Mouse (Mus musculus): ENCODE data around the gene Bckdha.

Gene Bckdha

GRCm38 (mm10) chr7:25681341-25682231 is 22.8 kb upstream of the Bckdha start:
- no peak for DNase-seq (ENCODE audit: low read depth, low spot score)

- peak; percentile 97 for DNase-seq (ENCODE audit: low read depth, low spot score)
Measured at GRCm38 (mm10) chr7:25680514-25681258, 21.9 kb upstream of the Bckdha start, which contains the start of gene B9d2. B9d2 (plus strand) TSS chr7:25680780.

GRCm38 (mm10) chr7:25679971-25680370 is 21.2 kb upstream of the Bckdha start:
- peak; percentile 55 for DNase-seq (ENCODE audit: low read depth, low spot score)

- no peak for DNase-seq (ENCODE audit: low read depth, low spot score)
Measured at GRCm38 (mm10) chr7:25677013-25677412, 18.2 kb upstream of the Bckdha start.

GRCm38 (mm10) chr7:25676085-25676781 is 17.5 kb upstream of the Bckdha start:
- no peak for DNase-seq (ENCODE audit: low read depth, low spot score)

- no peak for DNase-seq (ENCODE audit: low read depth, low spot score)
Measured at GRCm38 (mm10) chr7:25675405-25675804, 16.6 kb upstream of the Bckdha start.

GRCm38 (mm10) chr7:25674719-25675300 is 16.0 kb upstream of the Bckdha start, which contains the start of gene Tmem91:
Tmem91 (minus strand) TSS chr7:25675166.
- no peak for DNase-seq (ENCODE audit: low read depth, low spot score)

- DNase-seq (ENCODE audit: low read depth, low spot score) = no peak
Measured at GRCm38 (mm10) chr7:25674297-25674696, 15.5 kb upstream of the Bckdha start.

GRCm38 (mm10) chr7:25672442-25672841 is 13.7 kb upstream of the Bckdha start:
- peak; percentile 70 for DNase-seq (ENCODE audit: low read depth, low spot score)

- no peak for DNase-seq (ENCODE audit: low read depth, low spot score)
Measured at GRCm38 (mm10) chr7:25671686-25672085, 12.9 kb upstream of the Bckdha start.

- peak; percentile 55 for DNase-seq (ENCODE audit: low read depth, low spot score)
Measured at GRCm38 (mm10) chr7:25670096-25670495, 11.3 kb upstream of the Bckdha start.

GRCm38 (mm10) chr7:25669631-25670030 is 10.8 kb upstream of the Bckdha start:
- DNase-seq (ENCODE audit: low read depth, low spot score) = peak; percentile 90

GRCm38 (mm10) chr7:25669158-25669557 is 10.4 kb upstream of the Bckdha start:
- DNase-seq (ENCODE audit: low read depth, low spot score) = peak; percentile 71

GRCm38 (mm10) chr7:25666381-25666780 is 7.6 kb upstream of the Bckdha start:
- no peak for DNase-seq (ENCODE audit: low read depth, low spot score)

- DNase-seq (ENCODE audit: low read depth, low spot score) = no peak
Measured at GRCm38 (mm10) chr7:25657785-25658184, 996 bp downstream of the Bckdha start.

GRCm38 (mm10) chr7:25655601-25656428 is 3.0 kb downstream of the Bckdha start:
- peak; percentile 85 for DNase-seq (ENCODE audit: low read depth, low spot score)

- DNase-seq (ENCODE audit: low read depth, low spot score) = no peak
Measured at GRCm38 (mm10) chr7:25652244-25652759, 6.5 kb downstream of the Bckdha start.

- no peak for DNase-seq (ENCODE audit: low read depth, low spot score)
Measured at GRCm38 (mm10) chr7:25651281-25651680, 7.5 kb downstream of the Bckdha start.

- DNase-seq (ENCODE audit: low read depth, low spot score) = no peak
Measured at GRCm38 (mm10) chr7:25649839-25650238, 8.9 kb downstream of the Bckdha start.

GRCm38 (mm10) chr7:25647574-25648123 is 11.1 kb downstream of the Bckdha start:
- peak; percentile 63 for DNase-seq (ENCODE audit: low read depth, low spot score)

All from ES-CJ7 (cell line).